8 mouse cellular contexts compared by ENCODE assay signal in genomic region chr6:134981231-134982062, GRCm38 (mm10). TPM values are rescaled to one million over a fixed set of nuclear protein-coding genes. Genes with fewer than 3 reads are reported as not detected.
DNase-seq lines count a peak whose midpoint lies in the region; ATAC-seq and TF ChIP-seq lines count a peak whose summit lies in the region.

Gene Apold1, plus strand, starts transcription at chr6:134981718.

- peak; percentile 83 for ATAC-seq in CD4-positive, CD25-positive, alpha-beta regulatory T cell, adult 4 months
- ATAC-seq in lung, embryonic 15.5 days (ENCODE audit: borderline replicate concordance, extremely low read depth, low FRiP score, low TSS enrichment), result no peak; the same call in 1 of the 2 replicates

- DNase-seq in brain, embryonic 14.5 days (ENCODE audit: low read depth), result peak; percentile 51
- DNase-seq in heart, adult 9 months (ENCODE audit: low spot score in 2 of 2), result peak; percentile 82 to 88
- peak; percentile 81 for DNase-seq in kidney, adult 2 months
- DNase-seq in retina, postnatal 1 day, result peak; percentile 48
- no peak for DNase-seq in left cerebral cortex, postnatal 36 days (ENCODE audit: low spot score in 2 of 2)
- no peak for DNase-seq in right cerebral cortex, postnatal 36 days (ENCODE audit: low spot score in 2 of 2)

- peak within 1 kb of the TSS; percentile 34 for H3K4me2 ChIP-seq in lung, embryonic 15.5 days

- no peaks in the 10 kb centered on the region for H3K27me3 ChIP-seq in kidney, adult 2 months (replicated peaks; ENCODE audit: control insufficient read depth, insufficient read depth, low read length)
- no peaks in the 10 kb centered on the region for H3K27me3 ChIP-seq in lung, embryonic 15.5 days

- H3K9me3 ChIP-seq in lung, embryonic 15.5 days, result no peaks in the 10 kb centered on the region

- no peak for TF ChIP-seq POLR2A in brain, embryonic 14.5 days (IDR thresholded peaks at IDR 0.05; ENCODE audit: borderline replicate concordance, extremely low read depth, insufficient read depth, insufficient read length, poor library complexity, severe bottlenecking)
- TF ChIP-seq POLR2A in kidney, adult 2 months (IDR thresholded peaks at IDR 0.05; ENCODE audit: low read depth, low read length), result no peak

- no peak for TF ChIP-seq CTCF in brain, embryonic 14.5 days (IDR thresholded peaks at IDR 0.05; ENCODE audit: borderline replicate concordance, extremely low read depth, insufficient read depth, insufficient read length)
- no peak for TF ChIP-seq CTCF in kidney, adult 2 months (conservative IDR thresholded peaks at IDR 0.05; ENCODE audit: insufficient read depth, insufficient read length, low read depth, low read length)

- 46% methylated on average over 22 of the region's 22 CpGs for WGBS in kidney, adult 2 months
- WGBS in lung, embryonic 15.5 days, result 47% methylated on average over 22 of the region's 22 CpGs

- no peaks in the 10 kb centered on the region for H3K4me1 ChIP-seq in kidney, adult 2 months (ENCODE audit: control insufficient read depth, insufficient read depth, low read length)
- peaks cover 13% of the 10 kb centered on the region; the same call in 1 of the 2 replicates for H3K4me1 ChIP-seq in lung, embryonic 15.5 days

- peak within 1 kb of the TSS; percentile 75 for H3K27ac ChIP-seq in kidney, adult 2 months (ENCODE audit: insufficient read depth, low read depth, low read length)
- H3K27ac ChIP-seq in lung, embryonic 15.5 days, result no peak within 1 kb of the TSS

- H3K4me3 ChIP-seq in kidney, adult 2 months (ENCODE audit: insufficient read depth, low read depth, low read length), result peak within 1 kb of the TSS; percentile 36; the same call in 1 of the 2 replicates
- peak within 1 kb of the TSS; percentile 16; the same call in 1 of the 2 replicates for H3K4me3 ChIP-seq in lung, embryonic 15.5 days

- intact Hi-C loops in left cerebral cortex, postnatal 36 days (cut with DNase I), result no loop called here

- no peaks in the 10 kb centered on the region for H3K36me3 ChIP-seq in kidney, adult 2 months (ENCODE audit: control insufficient read depth, insufficient read depth, low read length)
- H3K36me3 ChIP-seq in lung, embryonic 15.5 days, result no peaks in the 10 kb centered on the region

- H3K9ac ChIP-seq in lung, embryonic 15.5 days, result no peak within 1 kb of the TSS

RNA-seq across cellular contexts. Expression of gene Apold1, which starts in this region (rescaled TPM):
- polyA plus RNA-seq in CD4-positive, CD25-positive, alpha-beta regulatory T cell, adult 4 months (2017; shearing (Covaris generic)), result under 1 TPM; 0.16 to 0.32 TPM
- 2.2 and 2.8 TPM in 2 replicates for polyA plus RNA-seq in brain, embryonic 14.5 days (2012; rRNA removed)
- 0.72 and 0.79 TPM in 2 replicates for polyA plus RNA-seq in kidney, adult 2 months (2012; rRNA removed)
- polyA plus RNA-seq in lung, embryonic 15.5 days (2015; fragmentation: Nextera tagmentation; extraction: Ambion mirVana), result 1.5 and 1.7 TPM in 2 replicates
- total RNA-seq in left cerebral cortex, postnatal 36 days (2021), result 1 to 10 TPM; 3.2 to 8.0 TPM

Comparison
In these comparisons a context has a peak if more than half of its experiments do, and no peak if none do; other contexts are left out.
1. Peak in ATAC-seq in CD4-positive, CD25-positive, alpha-beta regulatory T cell, adult 4 months; RNA of the gene not detected or under 1 TPM.
2. Peak in DNase-seq, H3K4me3 ChIP-seq and H3K27ac ChIP-seq in kidney, adult 2 months; RNA of the gene not detected or under 1 TPM.
3. DNase-seq: peak in brain, embryonic 14.5 days (single experiment), heart, adult 9 months (2 of 2) and retina, postnatal 1 day (single experiment); none in left cerebral cortex, postnatal 36 days (0 of 2) and right cerebral cortex, postnatal 36 days (0 of 2).